ENCODE assay signal across 8 mouse cellular contexts in the genomic region with DNA sequence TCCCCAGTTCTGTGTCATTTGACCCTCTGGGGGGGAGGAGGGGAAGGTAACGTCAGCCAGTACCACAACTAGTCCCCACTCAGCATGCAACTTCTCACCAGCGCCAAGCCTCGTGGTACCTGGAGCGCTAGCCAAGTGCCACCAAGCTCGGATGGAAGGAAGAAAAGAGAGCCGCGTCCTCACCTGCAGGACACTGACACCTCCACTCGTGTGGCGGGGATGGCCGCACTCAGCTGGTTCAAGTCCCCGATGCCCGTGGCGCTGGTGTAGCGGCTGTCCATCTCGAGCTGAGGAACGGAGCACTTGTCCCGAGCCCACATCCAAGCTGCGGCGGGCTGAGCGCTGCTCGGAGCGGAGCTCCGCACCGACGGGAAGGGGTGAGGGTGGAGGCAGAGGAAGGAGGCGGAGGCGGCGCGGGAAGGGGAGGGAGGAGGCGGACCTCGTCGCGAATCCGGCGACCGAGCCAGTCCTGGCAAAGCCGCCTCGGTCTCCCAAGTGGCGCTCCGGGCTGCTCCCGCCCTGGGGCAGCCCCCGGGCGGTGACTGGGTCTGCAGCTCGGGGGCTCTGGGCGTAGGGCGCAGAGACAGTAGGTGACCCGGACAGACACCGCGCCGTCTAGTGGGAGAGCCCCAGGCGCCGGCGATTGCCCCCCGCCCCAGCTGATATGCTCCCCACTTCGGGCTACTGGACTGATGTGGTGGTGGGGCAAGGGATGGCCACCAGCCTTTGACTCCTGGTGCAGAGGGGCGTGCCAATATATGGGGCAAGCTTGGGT. TPM values are rescaled to one million over a fixed set of nuclear protein-coding genes. Genes with fewer than 3 reads are reported as not detected.
DNase-seq lines count a peak whose midpoint lies in the region; ATAC-seq and TF ChIP-seq lines count a peak whose summit lies in the region.

Gene Cpne8 (minus strand): TSS at position 448 of the 775 bp plus-strand sequence.

- peak; percentile 54 for DNase-seq in layer of hippocampus, adult 11-12 months (ENCODE audit: low spot score)
- DNase-seq in layer of hippocampus, adult 9-10 months (ENCODE audit: low spot score): no peak
- DNase-seq in kidney, postnatal 14 days: peak; percentile 85
- no peak for DNase-seq in liver, embryonic 13.5 days
- peak; percentile 60 for DNase-seq in neural tube, embryonic 10.5 days (ENCODE audit: extremely low spot score, low spot score)
- peak; percentile 42 for DNase-seq in thymus, adult 2 months

- TF ChIP-seq CTCF in thymus, adult 2 months (IDR thresholded peaks at IDR 0.05; ENCODE audit: borderline replicate concordance, control insufficient read depth, extremely low read depth, insufficient read depth, low read length, poor library complexity): no peak

- H3K9me3 ChIP-seq in forebrain, embryonic 13.5 days (replicated peaks): no peaks in the 10 kb centered on the region
- H3K9me3 ChIP-seq in heart, embryonic 15.5 days (replicated peaks): no peaks in the 10 kb centered on the region
- no peaks in the 10 kb centered on the region for H3K9me3 ChIP-seq in liver, embryonic 13.5 days (replicated peaks)

- H3K27ac ChIP-seq in forebrain, embryonic 13.5 days: no peak within 1 kb of the TSS
- peak within 1 kb of the TSS; percentile 36; the same call in 1 of the 2 replicates for H3K27ac ChIP-seq in heart, embryonic 15.5 days
- H3K27ac ChIP-seq in liver, embryonic 13.5 days: no peak within 1 kb of the TSS
- no peak within 1 kb of the TSS for H3K27ac ChIP-seq in thymus, adult 2 months (ENCODE audit: control insufficient read depth, insufficient read depth, low read length)

- peaks cover 14% of the 10 kb centered on the region; the same call in 1 of the 2 replicates for H3K4me1 ChIP-seq in forebrain, embryonic 13.5 days
- H3K4me1 ChIP-seq in heart, embryonic 15.5 days (replicated peaks): peaks cover 12% of the 10 kb centered on the region
- H3K4me1 ChIP-seq in liver, embryonic 13.5 days (replicated peaks): peaks cover 6% of the 10 kb centered on the region; the same call in 1 of the 2 replicates
- no peaks in the 10 kb centered on the region for H3K4me1 ChIP-seq in thymus, adult 2 months (replicated peaks; ENCODE audit: control insufficient read depth, insufficient read depth, low read length)

- TF ChIP-seq POLR2A in thymus, adult 2 months (IDR thresholded peaks at IDR 0.05; ENCODE audit: control insufficient read depth, extremely low read depth, insufficient read depth, low read length, poor library complexity): no peak

- H3K4me3 ChIP-seq in forebrain, embryonic 13.5 days: peak within 1 kb of the TSS; percentile 63
- H3K4me3 ChIP-seq in heart, embryonic 15.5 days: peak within 1 kb of the TSS; percentile 79
- peak within 1 kb of the TSS; percentile 54 for H3K4me3 ChIP-seq in liver, embryonic 13.5 days (replicated peaks)
- H3K4me3 ChIP-seq in thymus, adult 2 months (ENCODE audit: control insufficient read depth, insufficient read depth, low read length): peak within 1 kb of the TSS; percentile 35

- no peaks in the 10 kb centered on the region for H3K36me3 ChIP-seq in forebrain, embryonic 13.5 days (ENCODE audit: poor library complexity, severe bottlenecking)
- H3K36me3 ChIP-seq in heart, embryonic 15.5 days: no peaks in the 10 kb centered on the region
- H3K36me3 ChIP-seq in liver, embryonic 13.5 days: no peaks in the 10 kb centered on the region
- H3K36me3 ChIP-seq in thymus, adult 2 months (ENCODE audit: control insufficient read depth, insufficient read depth, low read length): no peaks in the 10 kb centered on the region

- H3K4me2 ChIP-seq in forebrain, embryonic 13.5 days: peak within 1 kb of the TSS; percentile 98
- H3K4me2 ChIP-seq in heart, embryonic 15.5 days: peak within 1 kb of the TSS; percentile 98
- H3K4me2 ChIP-seq in liver, embryonic 13.5 days: peak within 1 kb of the TSS; percentile 70

- under 1% methylated on average over 50 of the region's 56 CpGs for WGBS in forebrain, embryonic 13.5 days
- WGBS in heart, embryonic 15.5 days: under 1% methylated on average over 53 of the region's 56 CpGs
- under 1% methylated on average over 50 of the region's 56 CpGs for WGBS in liver, embryonic 13.5 days (ENCODE audit: insufficient replicate concordance)
- WGBS in thymus, adult 2 months: 3% methylated on average over 55 of the region's 56 CpGs

- peak within 1 kb of the TSS; percentile 68 for H3K9ac ChIP-seq in forebrain, embryonic 13.5 days
- peak within 1 kb of the TSS; percentile 67 for H3K9ac ChIP-seq in heart, embryonic 15.5 days
- H3K9ac ChIP-seq in liver, embryonic 13.5 days: peak within 1 kb of the TSS; percentile 22; the same call in 1 of the 2 replicates

- ATAC-seq in forebrain, embryonic 13.5 days: peak; percentile 84
- peak; percentile 66 for ATAC-seq in heart, embryonic 15.5 days (replicated peaks; ENCODE audit: insufficient number of reproducible peaks, insufficient read depth, low FRiP score, low read depth)
- peak; percentile 54 for ATAC-seq in liver, embryonic 13.5 days (ENCODE audit: low read depth)

- H3K27me3 ChIP-seq in forebrain, embryonic 13.5 days: peaks cover 16% of the 10 kb centered on the region
- no peaks in the 10 kb centered on the region for H3K27me3 ChIP-seq in heart, embryonic 15.5 days
- peaks cover 30% of the 10 kb centered on the region for H3K27me3 ChIP-seq in liver, embryonic 13.5 days
- H3K27me3 ChIP-seq in thymus, adult 2 months (ENCODE audit: control insufficient read depth, insufficient read depth, low read length): peaks cover 4% of the 10 kb centered on the region; the same call in 1 of the 2 replicates

RNA-seq across cellular contexts. Expression of gene Cpne8, which starts in this region (rescaled TPM):
- 3.7 and 7.4 TPM in 2 replicates for polyA plus RNA-seq in forebrain, embryonic 13.5 days (2015; fragmentation: Nextera tagmentation; extraction: Ambion mirVana)
- 7.4 and 7.9 TPM in 2 replicates for polyA plus RNA-seq in heart, embryonic 15.5 days (2015; fragmentation: Nextera tagmentation; extraction: Ambion mirVana)
- polyA plus RNA-seq in liver, embryonic 13.5 days (2015; fragmentation: Nextera tagmentation; extraction: Ambion mirVana): 1.0 and 1.5 TPM in 2 replicates
- polyA plus RNA-seq in thymus, adult 2 months (2012; rRNA removed): 4.7 and 6.4 TPM in 2 replicates

Comparison
In these comparisons a context has a peak if more than half of its experiments do, and no peak if none do; other contexts are left out.
1. DNase-seq: peak in layer of hippocampus, adult 11-12 months (single experiment), kidney, postnatal 14 days (single experiment), neural tube, embryonic 10.5 days (single experiment) and thymus, adult 2 months (single experiment); none in layer of hippocampus, adult 9-10 months (single experiment) and liver, embryonic 13.5 days (single experiment).
2. Peak in every context shown above with its lines, with median percentiles within 50 percentile points of each other: ATAC-seq, H3K4me2 ChIP-seq, H3K4me3 ChIP-seq and H3K9ac ChIP-seq.